Mouse (Mus musculus) lung, postnatal 0 days (tissue): ENCODE results near the gene Zfp672.

ENCODE experiments used
- CTCF ChIP-seq: IDR thresholded peaks from 2 replicates; pipeline ENCODE4 v1.5.1; 2016; ENCODE audit warnings: antibody characterized with exemption, mild to moderate bottlenecking
- EP300 ChIP-seq: IDR thresholded peaks from 2 replicates; pipeline ENCODE4 v1.6.1; 2016; ENCODE audit warnings: antibody characterized with exemption, mild to moderate bottlenecking, control low read depth

GRCm38 (mm10) chr11:58292791-58293190 lies 37.3 kb downstream of the Zfp672 start:
- TF ChIP-seq CTCF, result no peak
- TF ChIP-seq EP300, result no peak
